Mouse (Mus musculus) brown adipose tissue, adult 24 weeks (tissue): ENCODE data around the gene Fuca1. TPM values are rescaled to one million over a fixed set of nuclear protein-coding genes. Genes with fewer than 3 reads are reported as not detected.
"Not testable (repeated sequence)": the region's sequence is repeated elsewhere in the genome, so short reads cannot be mapped to it uniquely, and the experiment has no call there.

Experiments
- H3K27ac ChIP-seq: fragments of 200-500 bp; replicated peaks from 2 replicates; pipeline ENCODE4 v1.5.1; 2012; ENCODE audit warnings: low read depth, mild to moderate bottlenecking, low read length
- H3K4me1 ChIP-seq: fragments of 200-500 bp; 2 replicates; pipeline ENCODE4 v1.6.1; 2012; ENCODE audit warnings: low read length, mixed read lengths; ENCODE audit not compliant: control insufficient read depth, insufficient read depth, insufficient read length
- H3K4me3 ChIP-seq: fragments of 200-500 bp; 2 replicates; pipeline ENCODE4 v1.5.1; 2012; ENCODE audit warnings: low read depth, mild to moderate bottlenecking, low read length, moderate library complexity; ENCODE audit not compliant: insufficient read depth
- polyA plus RNA-seq: library from polyadenylated mRNA; stranded (reverse); fragments of >200 nt; gene quantifications from 2 replicates; pipeline ENCODE4 v1.2.4, GENCODE M21; 2012; ENCODE audit not compliant: missing spikeins, insufficient read depth, insufficient read length

The Fuca1 gene
- polyA plus RNA-seq, 1 experiment, result 110 TPM

DNA sequence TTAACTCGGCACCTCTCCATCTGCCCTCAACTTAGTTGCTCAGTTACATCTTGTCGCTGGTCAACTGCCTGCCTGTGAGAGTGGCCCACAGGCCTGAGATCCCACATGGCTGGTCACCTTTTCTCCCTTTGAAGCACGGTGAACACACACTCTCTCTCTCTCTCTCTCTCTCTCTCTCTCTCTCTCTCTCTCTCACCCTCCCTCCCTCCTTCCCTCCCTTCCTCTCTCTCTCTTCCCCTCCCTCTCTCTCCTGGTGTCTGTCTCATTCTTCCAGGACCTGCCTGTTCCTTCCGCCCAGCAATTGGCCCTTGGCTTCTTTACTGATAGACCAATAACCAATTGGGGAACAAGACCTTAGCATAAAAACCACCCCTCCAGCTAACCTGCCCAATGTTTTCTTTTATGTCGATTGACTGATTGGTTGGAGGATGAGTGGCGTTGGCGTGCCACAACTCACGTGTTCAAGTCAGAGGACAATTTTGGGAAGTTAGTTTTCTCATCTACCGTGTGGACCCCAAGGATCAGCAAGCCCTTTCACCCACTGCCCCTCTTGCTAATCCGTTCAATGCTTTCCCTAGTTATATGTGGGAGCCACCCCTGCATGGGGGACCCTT, 5.8 kb downstream of the Fuca1 start:
- Histone ChIP-seq H3K27ac (no peak overlapping the region), H3K4me1 (no peaks in the 10 kb centered on the region)

DNA sequence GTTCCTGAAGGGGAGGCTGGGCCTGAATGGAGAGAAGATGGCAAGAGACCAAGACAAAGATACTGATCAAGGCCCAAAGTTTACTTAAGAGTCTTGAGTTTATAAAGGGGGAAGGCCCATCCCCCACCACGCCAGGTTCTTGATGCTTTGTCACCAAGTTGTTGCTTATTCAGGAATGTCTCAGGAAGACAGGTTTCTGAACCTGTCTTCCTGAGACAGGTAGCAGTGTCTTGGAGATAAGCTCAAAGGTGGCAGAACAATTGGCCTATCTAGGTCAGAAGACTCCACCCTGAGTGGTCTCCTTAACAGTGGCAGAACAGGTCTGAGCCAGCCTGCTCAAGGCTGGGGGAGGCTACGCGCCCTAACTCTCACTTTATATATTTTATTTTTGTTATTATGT, 6.3 kb downstream of the Fuca1 start:
- H3K4me1 ChIP-seq, result no peaks in the 10 kb centered on the region
- H3K27ac ChIP-seq, result no peak overlapping the region
- H3K4me3 ChIP-seq, result no peak overlapping the region

More for the DNA sequence above, 5.8 kb downstream of the Fuca1 start:
- no peak overlapping the region for H3K4me3 ChIP-seq

DNA sequence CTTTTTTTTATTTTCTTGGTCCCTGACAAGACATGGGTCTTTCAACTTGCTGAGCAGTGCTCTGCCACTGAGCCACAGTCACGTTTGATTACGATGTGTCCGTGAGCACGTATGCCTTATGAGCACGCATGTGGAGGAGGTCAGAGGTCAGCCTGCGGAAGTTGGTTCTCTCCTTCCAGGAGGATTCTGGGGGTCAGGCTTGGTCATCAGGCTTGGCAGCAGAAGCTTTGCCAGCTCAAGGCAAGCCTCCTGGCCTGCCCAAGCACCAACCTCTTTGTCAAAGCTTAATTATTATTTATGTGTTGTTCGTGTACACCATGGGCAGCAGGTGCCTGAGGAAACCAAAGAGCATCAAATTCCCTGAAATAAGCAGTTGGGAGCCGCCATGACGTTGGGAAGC, 7.8 kb downstream of the Fuca1 start:
- no peak overlapping the region for H3K4me3 ChIP-seq
- no peaks in the 10 kb centered on the region for H3K4me1 ChIP-seq
- no peak overlapping the region for H3K27ac ChIP-seq

GRCm38 (mm10) chr4:135929405-135929804, 8.9 kb downstream of the Fuca1 start:
- H3K4me1 ChIP-seq, result no peaks in the 10 kb centered on the region
- no peak overlapping the region for H3K27ac ChIP-seq
- no peak overlapping the region for H3K4me3 ChIP-seq

- no peak overlapping the region for H3K4me3 ChIP-seq
- H3K4me1 ChIP-seq, result no peaks in the 10 kb centered on the region
- H3K27ac ChIP-seq, result no peak overlapping the region
These were observed 9.3 kb downstream of the Fuca1 start for GRCm38 (mm10) chr4:135929828-135930227.

GRCm38 (mm10) chr4:135930239-135930638, 9.7 kb downstream of the Fuca1 start:
- Histone ChIP-seq H3K4me3 (no peak overlapping the region), H3K27ac (no peak overlapping the region), H3K4me1 (no peaks in the 10 kb centered on the region)

DNA sequence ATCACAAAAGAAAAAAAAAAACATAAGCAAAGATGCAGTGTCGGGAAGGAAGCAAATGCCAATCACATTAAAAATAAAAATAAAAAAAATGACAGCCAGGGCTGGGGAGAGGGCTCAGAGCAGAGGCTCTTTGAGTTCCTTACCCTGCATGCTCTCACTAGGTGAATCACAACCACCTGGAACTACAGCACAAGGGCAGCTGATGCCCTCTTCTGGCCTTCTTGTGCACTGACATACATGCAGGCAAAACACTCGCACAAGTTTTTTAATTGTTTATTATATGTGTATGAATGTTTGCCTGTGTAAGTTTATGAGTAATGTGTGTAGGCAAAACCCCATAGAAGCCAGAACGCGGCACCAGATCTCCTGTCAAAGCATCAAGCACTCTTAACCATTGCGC, 11.3 kb downstream of the Fuca1 start:
- Histone ChIP-seq H3K4me3 (no peak overlapping the region), H3K4me1 (no peaks in the 10 kb centered on the region), H3K27ac (no peak overlapping the region)

GRCm38 (mm10) chr4:135934708-135935500, 14.4 kb downstream of the Fuca1 start:
- Histone ChIP-seq H3K4me3 (no peak overlapping the region), H3K4me1 (no peaks in the 10 kb centered on the region), H3K27ac (no peak overlapping the region)

- H3K4me1 ChIP-seq, result no peaks in the 10 kb centered on the region
- no peak overlapping the region for H3K27ac ChIP-seq
These were observed 15.0 kb downstream of the Fuca1 start for GRCm38 (mm10) chr4:135935502-135935901.

GRCm38 (mm10) chr4:135938858-135939257, 18.3 kb downstream of the Fuca1 start:
- no peak overlapping the region for H3K27ac ChIP-seq
- no peak overlapping the region for H3K4me3 ChIP-seq
- H3K4me1 ChIP-seq, result peaks cover 8% of the 10 kb centered on the region; the same call in 1 of the 2 replicates

More at GRCm38 (mm10) chr4:135935502-135935901, 15.0 kb downstream of the Fuca1 start:
- H3K4me3 ChIP-seq, result no peak overlapping the region

- not testable (repeated sequence) for H3K27ac ChIP-seq, H3K4me3 ChIP-seq, H3K4me1 ChIP-seq
These were observed 20.5 kb downstream of the Fuca1 start for GRCm38 (mm10) chr4:135941026-135941425.

DNA sequence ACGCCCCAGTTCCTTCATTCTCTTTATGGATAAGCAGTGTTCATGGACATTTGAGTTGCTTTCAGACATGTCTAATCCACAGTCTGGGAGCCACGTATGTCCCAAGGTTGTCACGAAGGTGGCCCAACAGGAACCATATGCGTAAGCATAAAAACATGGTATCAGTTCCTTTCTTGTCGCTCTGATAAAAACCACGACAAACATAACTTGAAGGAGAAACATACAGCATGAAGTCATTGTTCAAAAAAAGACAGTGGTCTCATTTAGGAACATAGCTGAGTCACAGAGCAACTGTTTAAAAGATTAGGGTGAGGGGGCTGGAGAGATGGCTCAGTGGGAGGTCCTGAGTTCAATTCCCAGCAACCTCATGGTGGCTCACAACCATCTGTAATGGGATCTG, 21.7 kb downstream of the Fuca1 start:
- H3K4me1 ChIP-seq, result peaks cover 9% of the 10 kb centered on the region; the same call in 1 of the 2 replicates
- H3K27ac ChIP-seq, result no peak overlapping the region
- no peak overlapping the region for H3K4me3 ChIP-seq

GRCm38 (mm10) chr4:135943389-135943788, 22.9 kb downstream of the Fuca1 start:
- Histone ChIP-seq H3K4me1 (peaks cover 17% of the 10 kb centered on the region), H3K27ac (peak overlapping the region; percentile 53), H3K4me3 (no peak overlapping the region)

GRCm38 (mm10) chr4:135945706-135946105, 25.2 kb downstream of the Fuca1 start:
- H3K27ac ChIP-seq, result peak overlapping the region; percentile 71
- H3K4me1 ChIP-seq, result peaks cover 23% of the 10 kb centered on the region
- H3K4me3 ChIP-seq, result peak overlapping the region; percentile 52

GRCm38 (mm10) chr4:135946278-135946658, 25.7 kb downstream of the Fuca1 start, which contains the start of gene Hmgcl:
TSS of gene Hmgcl (plus strand) at chr4:135946448.
- peak within 1 kb of the TSS; percentile 82 for H3K27ac ChIP-seq
- H3K4me1 ChIP-seq, result peaks cover 23% of the 10 kb centered on the region
- H3K4me3 ChIP-seq, result peak within 1 kb of the TSS; percentile 79
